Mouse (Mus musculus): ENCODE data around the gene Zscan21. TPM values are rescaled to one million over a fixed set of nuclear protein-coding genes. Genes with fewer than 3 reads are reported as not detected.

The Zscan21 gene
- total and polyA plus RNA-seq, 2 experiments from 2014 or later, result 32.9 to 60.4 TPM

- peak overlapping the region; percentile 57 for H3K4me2 ChIP-seq (ENCODE audit: low read depth)
- H3K4me3 ChIP-seq (ENCODE audit: low read depth, low read length), result peak overlapping the region; percentile 71
- peaks cover 11% of the 10 kb centered on the region for H3K4me1 ChIP-seq (ENCODE audit: insufficient read depth)
- peak overlapping the region; percentile 72 for H3K9ac ChIP-seq
- ATAC-seq (peak; percentile 28; the same call in 1 of the 2 replicates), DNase-seq (peak; percentile 22)
- WGBS, result 6% methylated on average over 16 of the region's 16 CpGs
- peak overlapping the region; percentile 93 for H3K27ac ChIP-seq (ENCODE audit: low read depth, low read length)
- no peaks in the 10 kb centered on the region for H3K27me3 ChIP-seq (ENCODE audit: insufficient read depth, low read length)
- no peak for TF ChIP-seq CTCF (IDR thresholded peaks at IDR 0.05; ENCODE audit: low read depth)
- no peaks in the 10 kb centered on the region for H3K9me3 ChIP-seq (ENCODE audit: low read length)
- peaks cover 7% of the 10 kb centered on the region; the same call in 1 of the 2 replicates for H3K36me3 ChIP-seq (ENCODE audit: insufficient read depth)
Observed at GRCm38 (mm10) chr5:138117199-138118015, 704 bp downstream of the Zscan21 start.

GRCm38 (mm10) chr5:138118041-138118440 lies 1.3 kb downstream of the Zscan21 start:
- Histone ChIP-seq H3K27ac (ENCODE audit: low read depth, low read length) (no peak overlapping the region), H3K9me3 (ENCODE audit: low read length) (no peaks in the 10 kb centered on the region), H3K27me3 (ENCODE audit: insufficient read depth, low read length) (no peaks in the 10 kb centered on the region), H3K36me3 (ENCODE audit: insufficient read depth) (peaks cover 9% of the 10 kb centered on the region; the same call in 1 of the 2 replicates), H3K4me3 (ENCODE audit: low read depth, low read length) (peak overlapping the region; percentile 71), H3K9ac (peak overlapping the region; percentile 72; the same call in 1 of the 2 replicates), H3K4me1 (ENCODE audit: insufficient read depth) (peaks cover 11% of the 10 kb centered on the region), H3K4me2 (ENCODE audit: low read depth) (peak overlapping the region; percentile 57)
- no peak for DNase-seq
- 66% methylated on average over 3 of the region's 3 CpGs for WGBS
- ATAC-seq, result no peak
- no peak; the same call in 1 of the 2 replicates for TF ChIP-seq CTCF (IDR thresholded peaks at IDR 0.05; ENCODE audit: low read depth)

- no peak for TF ChIP-seq CTCF (IDR thresholded peaks at IDR 0.05; ENCODE audit: low read depth)
- H3K9me3 ChIP-seq (ENCODE audit: low read length), result no peaks in the 10 kb centered on the region
- DNase-seq (no peak), ATAC-seq (no peak)
- no peaks in the 10 kb centered on the region for H3K27me3 ChIP-seq (ENCODE audit: insufficient read depth, low read length)
- WGBS, result 92% methylated on average over 5 of the region's 5 CpGs
- H3K36me3 ChIP-seq (ENCODE audit: insufficient read depth), result peaks cover 75% of the 10 kb centered on the region
- no peak overlapping the region for H3K4me2 ChIP-seq (ENCODE audit: low read depth)
- H3K9ac ChIP-seq, result no peak overlapping the region
- H3K27ac ChIP-seq (ENCODE audit: low read depth, low read length), result no peak overlapping the region
- H3K4me3 ChIP-seq (ENCODE audit: low read depth, low read length), result no peak overlapping the region
- H3K4me1 ChIP-seq (ENCODE audit: insufficient read depth), result no peaks in the 10 kb centered on the region
Observed at GRCm38 (mm10) chr5:138132425-138133064, 15.8 kb downstream of the Zscan21 start.

- DNase-seq (no peak), ATAC-seq (no peak)
- no peaks in the 10 kb centered on the region for H3K27me3 ChIP-seq (ENCODE audit: insufficient read depth, low read length)
- H3K4me1 ChIP-seq (ENCODE audit: insufficient read depth), result no peaks in the 10 kb centered on the region
- no peak overlapping the region for H3K4me3 ChIP-seq (ENCODE audit: low read depth, low read length)
- H3K36me3 ChIP-seq (ENCODE audit: insufficient read depth), result peaks cover 41% of the 10 kb centered on the region
- no peak overlapping the region for H3K27ac ChIP-seq (ENCODE audit: low read depth, low read length)
- 88% methylated on average over 4 of the region's 4 CpGs for WGBS
- no peaks in the 10 kb centered on the region for H3K9me3 ChIP-seq (ENCODE audit: low read length)
- TF ChIP-seq CTCF (IDR thresholded peaks at IDR 0.05; ENCODE audit: low read depth), result no peak
- no peak overlapping the region for H3K4me2 ChIP-seq (ENCODE audit: low read depth)
- H3K9ac ChIP-seq, result no peak overlapping the region
Observed at GRCm38 (mm10) chr5:138137257-138137656, 20.6 kb downstream of the Zscan21 start.

GRCm38 (mm10) chr5:138137935-138138549 lies 21.3 kb downstream of the Zscan21 start:
- no peak overlapping the region for H3K9ac ChIP-seq
- H3K36me3 ChIP-seq (ENCODE audit: insufficient read depth), result peaks cover 34% of the 10 kb centered on the region
- ATAC-seq (peak; percentile 58), DNase-seq (peak; percentile 67)
- no peak overlapping the region for H3K27ac ChIP-seq (ENCODE audit: low read depth, low read length)
- peak; percentile 78 for TF ChIP-seq CTCF (IDR thresholded peaks at IDR 0.05; ENCODE audit: low read depth)
- H3K4me1 ChIP-seq (ENCODE audit: insufficient read depth), result no peaks in the 10 kb centered on the region
- no peak overlapping the region for H3K4me3 ChIP-seq (ENCODE audit: low read depth, low read length)
- no peaks in the 10 kb centered on the region for H3K27me3 ChIP-seq (ENCODE audit: insufficient read depth, low read length)
- H3K4me2 ChIP-seq (ENCODE audit: low read depth), result no peak overlapping the region
- WGBS, result 66% methylated on average over 8 of the region's 8 CpGs
- H3K9me3 ChIP-seq (ENCODE audit: low read length), result no peaks in the 10 kb centered on the region

- Histone ChIP-seq H3K4me1 (ENCODE audit: insufficient read depth) (no peaks in the 10 kb centered on the region), H3K36me3 (ENCODE audit: insufficient read depth) (peaks cover 32% of the 10 kb centered on the region), H3K4me3 (ENCODE audit: low read depth, low read length) (no peak overlapping the region), H3K9ac (no peak overlapping the region), H3K4me2 (ENCODE audit: low read depth) (no peak overlapping the region), H3K27me3 (ENCODE audit: insufficient read depth, low read length) (no peaks in the 10 kb centered on the region), H3K9me3 (ENCODE audit: low read length) (no peaks in the 10 kb centered on the region), H3K27ac (ENCODE audit: low read depth, low read length) (no peak overlapping the region)
- ATAC-seq, result no peak
- no peak for TF ChIP-seq CTCF (IDR thresholded peaks at IDR 0.05; ENCODE audit: low read depth)
- no peak for DNase-seq
- WGBS, result 77% methylated on average over 4 of the region's 4 CpGs
Observed at GRCm38 (mm10) chr5:138138585-138138984, 21.9 kb downstream of the Zscan21 start.
